Mouse (Mus musculus) MEL (cell line): ENCODE measurements around the gene Creg1. TPM values are rescaled to one million over a fixed set of nuclear protein-coding genes. Genes with fewer than 3 reads are reported as not detected.
"Not testable (repeated sequence)": the region's sequence is repeated elsewhere in the genome, so short reads cannot be mapped to it uniquely, and the experiment has no call there.

Source experiments
- DNase-seq: peaks from one replicate; pipeline ENCODE4 v3.0.0; 2011; ENCODE audit warnings: low read depth, low spot score
- H3K27ac ChIP-seq: 2 replicates; pipeline ENCODE4 v1.5.1; 2012; ENCODE audit warnings: low read depth, mild to moderate bottlenecking, control low read depth, low read length, moderate library complexity; ENCODE audit not compliant: control insufficient read depth
- H3K27me3 ChIP-seq, 2 experiments: fragments of 150-350 bp in 1 of 2; sonication (generic) in 1 of 2; 2 replicates each; pipeline ENCODE4 v1.6.1; 2012; ENCODE audit warnings: low read length in 2 of 2, mild to moderate bottlenecking in 2 of 2, improper control_type of control experiment in 1 of 2, moderate library complexity in 1 of 2; ENCODE audit not compliant: insufficient read depth in 2 of 2, control insufficient read depth in 1 of 2
- H3K36me3 ChIP-seq, 2 experiments: 2 replicates each; pipeline ENCODE4 v1.6.1; 2012 to 2014; ENCODE audit warnings: low read length in 2 of 2, improper control_type of control experiment in 1 of 2, inconsistent platforms in 1 of 2, mild to moderate bottlenecking in 1 of 2; ENCODE audit not compliant: insufficient read depth in 2 of 2, control insufficient read depth in 1 of 2
- H3K4me1 ChIP-seq, 2 experiments: fragments of 150-350 bp in 1 of 2; sonication (generic) in 1 of 2; 2 replicates each; pipeline ENCODE4 v1.6.1; 2012; ENCODE audit warnings: low read length in 2 of 2, improper control_type of control experiment in 1 of 2, mild to moderate bottlenecking in 1 of 2; ENCODE audit not compliant: insufficient read depth in 2 of 2, control insufficient read depth in 1 of 2
- H3K4me3 ChIP-seq, 2 experiments: fragments of 150-350 bp in 1 of 2; sonication (generic) in 1 of 2; 2 replicates each; pipeline ENCODE4 v1.5.1; 2012; ENCODE audit warnings: low read depth in 2 of 2, low read length in 2 of 2, mild to moderate bottlenecking in 2 of 2, moderate library complexity in 2 of 2, control low read depth in 1 of 2, improper control_type of control experiment in 1 of 2; ENCODE audit not compliant: control insufficient read depth in 1 of 2, insufficient read depth in 1 of 2
- H3K79me2 ChIP-seq: 2 replicates; pipeline ENCODE4 v1.6.1; 2012; ENCODE audit warnings: mild to moderate bottlenecking, low read length, moderate library complexity; ENCODE audit not compliant: control insufficient read depth, poor library complexity, insufficient read depth
- H3K9ac ChIP-seq: 2 replicates; pipeline ENCODE4 v1.6.1; 2012; ENCODE audit warnings: low read depth, mild to moderate bottlenecking, control low read depth, low read length, moderate library complexity; ENCODE audit not compliant: control insufficient read depth, poor library complexity, severe bottlenecking
- H3K9me3 ChIP-seq: fragments of 150-350 bp; sonication (generic); replicated peaks from 2 replicates; pipeline ENCODE4 v1.6.1; 2012; ENCODE audit warnings: mild to moderate bottlenecking, low read length, improper control_type of control experiment, moderate library complexity; ENCODE audit not compliant: insufficient read depth
- CHD2 ChIP-seq: IDR thresholded peaks from 2 replicates; pipeline ENCODE4 v1.6.1; 2011; ENCODE audit warnings: low read length, improper control_type of control experiment
- CTCF ChIP-seq, 3 experiments: IDR thresholded peaks in 2 of 3; conservative IDR thresholded peaks in 1 of 3; 2 replicates each; pipeline ENCODE4 v1.5.1; 2011 to 2012; ENCODE audit warnings: low read length in 3 of 3, low read depth in 2 of 3, mild to moderate bottlenecking in 2 of 3, improper control_type of control experiment in 1 of 3, inconsistent platforms in 1 of 3, mixed read lengths in 1 of 3, moderate library complexity in 1 of 3; ENCODE audit not compliant: control insufficient read depth in 1 of 3, insufficient read depth in 1 of 3, poor library complexity in 1 of 3, severe bottlenecking in 1 of 3
- ELF1 ChIP-seq: IDR thresholded peaks from 2 replicates; pipeline ENCODE4 v1.6.1; 2014; ENCODE audit warnings: low read depth, mild to moderate bottlenecking, inconsistent platforms, low read length, improper control_type of control experiment, moderate library complexity
- EP300 ChIP-seq, 2 experiments: IDR thresholded peaks; 2 replicates each; pipeline ENCODE4 v1.6.1; 2011; ENCODE audit warnings: improper control_type of control experiment in 2 of 2, low read length in 2 of 2, low read depth in 1 of 2, mild to moderate bottlenecking in 1 of 2
- GABPA ChIP-seq: IDR thresholded peaks from 2 replicates; pipeline ENCODE4 v1.6.1; 2012; ENCODE audit warnings: low read depth, mild to moderate bottlenecking, inconsistent platforms, low read length, improper control_type of control experiment, moderate library complexity
- GATA1 ChIP-seq: IDR thresholded peaks from 2 replicates; pipeline ENCODE4 v1.6.1; 2011; ENCODE audit warnings: low read depth, low read length, improper control_type of control experiment
- HCFC1 ChIP-seq: IDR thresholded peaks from 2 replicates; pipeline ENCODE4 v1.6.1; 2012; ENCODE audit warnings: low read depth, mild to moderate bottlenecking, inconsistent platforms, low read length, improper control_type of control experiment, moderate library complexity
- MAX ChIP-seq: IDR thresholded peaks from 2 replicates; pipeline ENCODE4 v1.6.1; 2011; ENCODE audit warnings: low read length, improper control_type of control experiment
- MEF2A ChIP-seq: IDR thresholded peaks from 2 replicates; pipeline ENCODE4 v1.6.1; 2014; ENCODE audit warnings: low read depth, mild to moderate bottlenecking, inconsistent platforms, low read length, improper control_type of control experiment; ENCODE audit not compliant: poor library complexity, insufficient replicate concordance, severe bottlenecking; ENCODE audit errors: extremely low read depth
- MXI1 ChIP-seq: IDR thresholded peaks from 2 replicates; pipeline ENCODE4 v1.6.1; 2011; ENCODE audit warnings: mild to moderate bottlenecking, low read depth, low read length, improper control_type of control experiment
- MYC ChIP-seq: IDR thresholded peaks from 2 replicates; pipeline ENCODE4 v1.6.1; 2011; ENCODE audit warnings: low read depth, mild to moderate bottlenecking, low read length, improper control_type of control experiment, moderate library complexity
- POLR2A ChIP-seq, 2 experiments: IDR thresholded peaks; 2 replicates each; pipeline ENCODE4 v1.6.1; 2011 to 2012; ENCODE audit warnings: low read length in 2 of 2, mild to moderate bottlenecking in 2 of 2, control low read depth in 1 of 2, improper control_type of control experiment in 1 of 2, low read depth in 1 of 2, moderate library complexity in 1 of 2; ENCODE audit not compliant: control insufficient read depth in 1 of 2, insufficient read depth in 1 of 2, poor library complexity in 1 of 2
- POLR2AphosphoS2 ChIP-seq: IDR thresholded peaks from 2 replicates; pipeline ENCODE4 v1.6.1; 2011; ENCODE audit warnings: low read length, improper control_type of control experiment
- POLR2AphosphoS5 ChIP-seq: IDR thresholded peaks from 2 replicates; pipeline ENCODE4 v1.6.1; 2012; ENCODE audit warnings: low read depth, borderline replicate concordance, mild to moderate bottlenecking, inconsistent platforms, low read length, moderate library complexity, mixed read lengths
- TBP ChIP-seq: IDR thresholded peaks from 2 replicates; pipeline ENCODE4 v1.8.0; 2011; ENCODE audit warnings: low read depth, low read length, improper control_type of control experiment
- USF1 ChIP-seq: IDR thresholded peaks from 2 replicates; pipeline ENCODE4 v1.6.1; 2014; ENCODE audit warnings: low read depth, mild to moderate bottlenecking, inconsistent platforms, low read length, improper control_type of control experiment, moderate library complexity
- USF2 ChIP-seq, 2 experiments: IDR thresholded peaks; 2 replicates each; pipeline ENCODE4 v1.6.1; 2011 to 2012; ENCODE audit warnings: improper control_type of control experiment in 2 of 2, low read length in 2 of 2, borderline replicate concordance in 1 of 2, inconsistent platforms in 1 of 2, low read depth in 1 of 2, mild to moderate bottlenecking in 1 of 2; ENCODE audit not compliant: insufficient read depth in 1 of 2
- ZC3H11A ChIP-seq: IDR thresholded peaks from 2 replicates; pipeline ENCODE4 v1.6.1; 2012; ENCODE audit warnings: low read depth, mild to moderate bottlenecking, inconsistent platforms, low read length, improper control_type of control experiment
- ZMIZ1 ChIP-seq: IDR thresholded peaks from 2 replicates; pipeline ENCODE4 v1.6.1; 2012; ENCODE audit warnings: low read depth, mild to moderate bottlenecking, inconsistent platforms, low read length, improper control_type of control experiment, moderate library complexity
- ZNF384 ChIP-seq: IDR thresholded peaks from 2 replicates; pipeline ENCODE4 v1.6.1; 2012; ENCODE audit warnings: low read depth, mild to moderate bottlenecking, inconsistent platforms, low read length, improper control_type of control experiment
- polyA plus RNA-seq, 2 experiments: library from polyadenylated mRNA; stranded (reverse) in 1 of 2; unstranded in 1 of 2; fragments of >175 nt in 1 of 2; fragments of >200 nt in 1 of 2; gene quantifications; 2 replicates each; pipeline versions ENCODE4 v1.2.1 to v1.2.4; 2012; ENCODE audit warnings: low replicate concordance in 2 of 2, low read depth in 1 of 2; ENCODE audit not compliant: insufficient read length in 2 of 2, insufficient read depth in 1 of 2, missing spikeins in 1 of 2
- total RNA-seq: library from RNA; depleted of rRNA; stranded (reverse); fragments of 300-350 nt; gene quantifications from 2 replicates; pipeline ENCODE4 v1.2.3, GENCODE M21; 2012

Creg1 gene
- total and polyA plus RNA-seq, 3 experiments, result 83.6 to 184 TPM; not detected in 1

DNA sequence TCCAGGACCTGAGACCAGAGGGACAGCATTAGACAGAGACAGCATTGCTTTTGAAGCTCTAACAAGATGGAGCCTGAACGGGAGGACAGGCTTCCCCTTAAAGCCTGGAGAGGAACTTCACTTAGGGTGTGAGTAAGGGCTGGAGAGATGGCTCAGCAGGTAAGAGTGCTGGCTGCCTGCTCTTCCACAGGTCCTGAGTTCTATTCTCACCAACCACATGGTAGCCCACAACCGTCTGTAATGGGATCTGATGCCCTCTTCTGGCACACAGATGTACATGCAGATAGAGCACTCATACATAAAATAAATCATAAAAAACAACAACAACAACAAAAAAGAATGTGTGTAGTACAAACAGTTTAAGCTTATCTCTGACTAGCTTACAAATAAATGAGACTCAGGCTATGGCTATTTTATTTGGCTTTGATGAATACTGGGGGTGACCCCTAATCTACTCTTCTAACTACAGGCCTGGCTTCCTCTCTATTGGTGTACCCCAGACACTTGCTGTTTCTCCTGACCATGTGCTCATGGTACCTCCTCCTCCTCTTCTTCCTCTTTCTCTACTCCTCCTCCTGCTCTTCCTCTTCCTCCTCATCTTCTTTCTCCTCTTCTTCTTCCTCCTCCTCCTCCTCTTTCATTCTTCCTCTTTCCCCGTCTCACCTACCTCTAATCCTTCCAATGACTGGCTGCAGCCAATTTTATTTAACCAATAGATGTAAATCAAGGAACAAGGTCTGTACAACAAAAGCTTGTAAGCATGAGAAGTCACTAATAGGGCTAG, 1.8 kb upstream of the Creg1 start:
- H3K27me3 ChIP-seq, result no peaks in the 10 kb centered on the region
- TF ChIP-seq GATA1 (no peak), POLR2AphosphoS5 (no peak), TBP (0 out of 2 replicates have a peak, but pooled peaks have one; percentile 23), GABPA (no peak), ZMIZ1 (no peak), USF1 (no peak), CHD2 (no peak), MXI1 (peak; percentile 42; the same call in 1 of the 2 replicates), EP300 (IDR thresholded peaks at IDR 0.05; ENCODE audit: low read depth in 1 of 2, low read length in 2 of 2) (no peak), HCFC1 (no peak), MEF2A (no peak), MAX (peak; percentile 78), ZC3H11A (no peak), ELF1 (0 out of 2 replicates have a peak, but pooled peaks have one; percentile 34), CTCF (IDR thresholded peaks at IDR 0.05 in 2 of 3, conservative IDR thresholded peaks at IDR 0.05 in 1 of 3; ENCODE audit: control insufficient read depth in 1 of 3, insufficient read depth in 1 of 3, low read depth in 2 of 3, low read length in 3 of 3, poor library complexity in 1 of 3, severe bottlenecking in 1 of 3) (peak in 2 of 3 experiments; percentile 13 to 14; a peak in 2 of 6 replicates), POLR2A (IDR thresholded peaks at IDR 0.05; ENCODE audit: control insufficient read depth in 1 of 2, insufficient read depth in 1 of 2, low read depth in 1 of 2, low read length in 2 of 2, poor library complexity in 1 of 2) (no peak), MYC (peak; percentile 96), POLR2AphosphoS2 (no peak), USF2 (IDR thresholded peaks at IDR 0.05; ENCODE audit: borderline replicate concordance in 1 of 2, insufficient read depth in 1 of 2, low read depth in 1 of 2, low read length in 2 of 2) (no peak), ZNF384 (no peak)
- TF ChIP-seq, all 39 proteins: peak for 6
- peak; percentile 52 for DNase-seq
- Histone ChIP-seq H3K4me1 (peaks cover 0 to 16% of the 10 kb centered on the region in 2 experiments), H3K36me3 (peaks cover 0 to 7% of the 10 kb centered on the region in 2 experiments; a peak in 2 of 4 replicates), H3K4me3 (no peak overlapping the region), H3K9me3 (no peaks in the 10 kb centered on the region), H3K79me2 (peaks cover 25% of the 10 kb centered on the region), H3K9ac (no peak overlapping the region), H3K27ac (peak overlapping the region; percentile 41; the same call in 1 of the 2 replicates)

- Histone ChIP-seq H3K79me2 (peaks cover 30% of the 10 kb centered on the region), H3K36me3 (peaks cover 0 to 11% of the 10 kb centered on the region in 2 experiments; a peak in 2 of 4 replicates), H3K27ac (peak overlapping the region; percentile 41), H3K9ac (peak overlapping the region; percentile 35; the same call in 1 of the 2 replicates), H3K4me1 (peaks cover 0 to 21% of the 10 kb centered on the region in 2 experiments)
- not testable (repeated sequence) for H3K4me3 ChIP-seq, DNase-seq, H3K9me3 ChIP-seq, H3K27me3 ChIP-seq
Observed at GRCm38 (mm10) chr1:165762498-165762897, 1.0 kb upstream of the Creg1 start.
